Mouse (Mus musculus): ENCODE measurements around the gene Rint1. TPM values are rescaled to one million over a fixed set of nuclear protein-coding genes. Genes with fewer than 3 reads are reported as not detected.

Rint1 gene
- total RNA-seq (2014; rRNA removed), result 22.6 and 26.5 TPM in 2 replicates
- 24.0 and 26.4 TPM in 2 replicates for polyA plus RNA-seq (2015; fragmentation: Nextera tagmentation; extraction: Ambion mirVana)

- Histone ChIP-seq H3K36me3 (ENCODE audit: insufficient read depth, low read length) (no peaks in the 10 kb centered on the region), H3K4me3 (ENCODE audit: low read length) (peak within 1 kb of the TSS; percentile 84), H3K27me3 (ENCODE audit: insufficient read depth, low read length) (no peaks in the 10 kb centered on the region), H3K9ac (replicated peaks; ENCODE audit: low read length) (peak within 1 kb of the TSS; percentile 78), H3K4me2 (ENCODE audit: low read depth, low read length) (peak within 1 kb of the TSS; percentile 81), H3K4me1 (ENCODE audit: insufficient read depth, low read length) (peaks cover 8% of the 10 kb centered on the region), H3K9me3 (ENCODE audit: low read length) (no peaks in the 10 kb centered on the region), H3K27ac (peak within 1 kb of the TSS; percentile 77; the same call in 1 of the 2 replicates)
- WGBS, result 3% methylated on average over 47 of the region's 47 CpGs
- TF ChIP-seq CTCF (IDR thresholded peaks at IDR 0.05; ENCODE audit: low read depth), result peak; percentile 100
- DNase-seq (ENCODE audit: low spot score) (peak; percentile 96), ATAC-seq (peak; percentile 90)
These were observed at the start of gene Rint1 for GRCm38 (mm10) chr5:23787536-23788389. Gene Rint1, plus strand, starts transcription at chr5:23787711.

DNA sequence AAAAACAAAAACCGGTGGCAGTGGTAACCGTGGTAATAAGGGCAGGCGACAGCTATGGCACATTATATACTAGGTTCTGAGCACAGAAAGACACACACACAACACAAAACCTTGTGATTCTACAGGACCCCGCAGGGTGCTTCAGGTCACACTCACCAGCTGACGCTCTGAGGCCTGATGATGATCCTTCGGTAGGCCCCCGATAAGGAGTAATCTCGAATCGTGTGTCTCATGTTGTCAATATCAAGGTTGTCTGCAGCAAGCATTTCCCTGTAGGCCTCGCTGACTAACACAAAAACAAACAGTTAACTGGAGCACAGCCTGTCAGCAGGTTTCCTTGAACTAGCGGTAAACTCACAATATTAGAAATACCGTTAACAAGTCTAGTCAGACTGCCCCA is 44.2 kb upstream of the Rint1 start:
- TF ChIP-seq CTCF (IDR thresholded peaks at IDR 0.05; ENCODE audit: low read depth), result no peak
- Histone ChIP-seq H3K36me3 (ENCODE audit: insufficient read depth, low read length) (peaks cover 55% of the 10 kb centered on the region), H3K4me3 (ENCODE audit: low read length) (no peak overlapping the region), H3K27ac (no peak overlapping the region), H3K27me3 (ENCODE audit: insufficient read depth, low read length) (no peaks in the 10 kb centered on the region), H3K9ac (replicated peaks; ENCODE audit: low read length) (no peak overlapping the region), H3K4me2 (ENCODE audit: low read depth, low read length) (no peak overlapping the region), H3K4me1 (ENCODE audit: insufficient read depth, low read length) (no peaks in the 10 kb centered on the region), H3K9me3 (ENCODE audit: low read length) (no peaks in the 10 kb centered on the region)
- WGBS, result 94% methylated on average over 12 of the region's 12 CpGs
- DNase-seq (ENCODE audit: low spot score) (no peak), ATAC-seq (no peak)

DNA sequence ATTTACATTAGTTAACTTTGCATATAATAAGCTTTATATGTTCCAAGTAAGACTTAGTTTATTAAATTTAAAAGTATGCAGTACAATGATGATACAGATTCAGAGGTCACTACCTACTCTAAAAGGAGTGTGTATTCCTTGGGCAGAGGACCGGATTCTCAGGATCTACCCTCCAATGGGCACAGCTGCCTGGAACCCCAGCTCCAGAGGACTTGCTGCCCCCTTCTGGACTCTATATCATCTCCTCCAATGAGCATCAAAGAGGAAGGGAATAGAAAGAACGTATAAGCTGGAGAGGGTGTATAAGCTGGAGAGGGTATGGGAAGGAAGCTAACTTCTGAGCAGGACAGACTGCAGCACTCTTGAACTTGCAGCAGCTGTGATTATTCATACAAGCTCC is 37.6 kb upstream of the Rint1 start:
- Histone ChIP-seq H3K4me2 (ENCODE audit: low read depth, low read length) (no peak overlapping the region), H3K9ac (replicated peaks; ENCODE audit: low read length) (no peak overlapping the region), H3K27ac (no peak overlapping the region), H3K27me3 (ENCODE audit: insufficient read depth, low read length) (no peaks in the 10 kb centered on the region), H3K4me3 (ENCODE audit: low read length) (no peak overlapping the region), H3K36me3 (ENCODE audit: insufficient read depth, low read length) (peaks cover 28% of the 10 kb centered on the region), H3K9me3 (ENCODE audit: low read length) (no peaks in the 10 kb centered on the region), H3K4me1 (ENCODE audit: insufficient read depth, low read length) (no peaks in the 10 kb centered on the region)
- ATAC-seq, result no peak
- 40% methylated on average over 2 of the region's 2 CpGs for WGBS
- peak; percentile 9 for DNase-seq (ENCODE audit: low spot score)
- TF ChIP-seq CTCF (IDR thresholded peaks at IDR 0.05; ENCODE audit: low read depth), result peak; percentile 18; the same call in 1 of the 2 replicates

- ATAC-seq (no peak), DNase-seq (ENCODE audit: low spot score) (no peak)
- Histone ChIP-seq H3K36me3 (ENCODE audit: insufficient read depth, low read length) (peaks cover 12% of the 10 kb centered on the region; the same call in 1 of the 2 replicates), H3K9ac (replicated peaks; ENCODE audit: low read length) (no peak overlapping the region), H3K27me3 (ENCODE audit: insufficient read depth, low read length) (no peaks in the 10 kb centered on the region), H3K4me1 (ENCODE audit: insufficient read depth, low read length) (no peaks in the 10 kb centered on the region), H3K4me3 (ENCODE audit: low read length) (no peak overlapping the region), H3K27ac (no peak overlapping the region), H3K4me2 (ENCODE audit: low read depth, low read length) (no peak overlapping the region), H3K9me3 (ENCODE audit: low read length) (no peaks in the 10 kb centered on the region)
- WGBS, result 97% methylated on average over 9 of the region's 9 CpGs
- no peak for TF ChIP-seq CTCF (IDR thresholded peaks at IDR 0.05; ENCODE audit: low read depth)
These were observed 31.9 kb upstream of the Rint1 start for GRCm38 (mm10) chr5:23755591-23755990.

DNA sequence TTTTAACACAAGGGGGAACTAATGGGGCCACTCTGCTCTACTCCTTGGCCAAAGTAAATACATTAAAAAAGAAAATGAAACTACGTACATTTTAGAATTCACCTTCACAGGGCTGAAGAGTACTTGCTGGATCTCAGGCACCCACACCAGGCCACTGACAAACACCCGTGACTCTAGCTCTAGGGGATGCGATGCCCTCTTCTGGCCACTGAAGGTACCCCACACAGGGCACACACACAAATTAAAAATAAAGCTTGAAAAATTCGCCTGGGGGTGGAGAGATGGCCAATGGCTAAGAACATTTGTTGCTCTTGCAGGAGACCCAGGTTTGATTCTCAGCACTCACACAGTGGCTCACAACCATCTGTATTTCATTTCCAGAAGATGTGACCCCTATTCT is 31.1 kb upstream of the Rint1 start:
- no peak for DNase-seq (ENCODE audit: low spot score)
- Histone ChIP-seq H3K36me3 (ENCODE audit: insufficient read depth, low read length) (peaks cover 12% of the 10 kb centered on the region; the same call in 1 of the 2 replicates), H3K9ac (replicated peaks; ENCODE audit: low read length) (no peak overlapping the region), H3K27ac (no peak overlapping the region), H3K4me3 (ENCODE audit: low read length) (no peak overlapping the region), H3K4me2 (ENCODE audit: low read depth, low read length) (no peak overlapping the region), H3K4me1 (ENCODE audit: insufficient read depth, low read length) (no peaks in the 10 kb centered on the region), H3K27me3 (ENCODE audit: insufficient read depth, low read length) (no peaks in the 10 kb centered on the region), H3K9me3 (ENCODE audit: low read length) (no peaks in the 10 kb centered on the region)
- no peak for ATAC-seq
- 98% methylated on average over 4 of the region's 4 CpGs for WGBS
- no peak for TF ChIP-seq CTCF (IDR thresholded peaks at IDR 0.05; ENCODE audit: low read depth)

GRCm38 (mm10) chr5:23758633-23759032 is 28.9 kb upstream of the Rint1 start:
- no peaks in the 10 kb centered on the region for H3K4me1 ChIP-seq (ENCODE audit: insufficient read depth, low read length)
- DNase-seq (ENCODE audit: low spot score), result peak; percentile 70
- H3K4me3 ChIP-seq (ENCODE audit: low read length), result no peak overlapping the region
- H3K27ac ChIP-seq, result no peak overlapping the region
- peak; percentile 73 for TF ChIP-seq CTCF (IDR thresholded peaks at IDR 0.05; ENCODE audit: low read depth)
- no peaks in the 10 kb centered on the region for H3K27me3 ChIP-seq (ENCODE audit: insufficient read depth, low read length)
- peaks cover 12% of the 10 kb centered on the region; the same call in 1 of the 2 replicates for H3K36me3 ChIP-seq (ENCODE audit: insufficient read depth, low read length)
- whole genome bisulfite sequencing, result 37% methylated on average over 2 of the region's 2 CpGs
- peak; percentile 71 for ATAC-seq
- H3K9ac ChIP-seq (replicated peaks; ENCODE audit: low read length), result no peak overlapping the region
- no peaks in the 10 kb centered on the region for H3K9me3 ChIP-seq (ENCODE audit: low read length)
- no peak overlapping the region for H3K4me2 ChIP-seq (ENCODE audit: low read depth, low read length)

- Histone ChIP-seq H3K36me3 (ENCODE audit: insufficient read depth, low read length) (peaks cover 25% of the 10 kb centered on the region; the same call in 1 of the 2 replicates), H3K27ac (no peak overlapping the region)
- TF ChIP-seq CTCF (IDR thresholded peaks at IDR 0.05; ENCODE audit: low read depth), result no peak
These were observed 25.0 kb upstream of the Rint1 start for GRCm38 (mm10) chr5:23762531-23762930.

More at GRCm38 (mm10) chr5:23762531-23762930, 25.0 kb upstream of the Rint1 start:
- Histone ChIP-seq H3K4me1 (ENCODE audit: insufficient read depth, low read length) (no peaks in the 10 kb centered on the region), H3K4me3 (ENCODE audit: low read length) (no peak overlapping the region), H3K9me3 (ENCODE audit: low read length) (no peaks in the 10 kb centered on the region), H3K27me3 (ENCODE audit: insufficient read depth, low read length) (no peaks in the 10 kb centered on the region), H3K9ac (replicated peaks; ENCODE audit: low read length) (no peak overlapping the region), H3K4me2 (ENCODE audit: low read depth, low read length) (no peak overlapping the region)
- no peak for DNase-seq (ENCODE audit: low spot score)
- no peak for ATAC-seq
- WGBS, result 92% methylated on average over 6 of the region's 6 CpGs
